Mouse (Mus musculus): ENCODE results near the gene Hoxb6. TPM values are rescaled to one million over a fixed set of nuclear protein-coding genes. Genes with fewer than 3 reads are reported as not detected.

Gene Hoxb6
- total RNA-seq, 2 experiments from 2014 or later, result not detected

GRCm38 (mm10) chr11:96299781-96300180 is 7.5 kb downstream of the Hoxb6 start:
- DNase-seq (ENCODE audit: low spot score in 2 of 2), result no peak

- no peak for DNase-seq (ENCODE audit: low spot score in 2 of 2)
These were observed 8.2 kb downstream of the Hoxb6 start for GRCm38 (mm10) chr11:96300354-96301063.

- DNase-seq (ENCODE audit: low spot score in 2 of 2), result no peak
These were observed 8.8 kb downstream of the Hoxb6 start for GRCm38 (mm10) chr11:96301064-96301431.

- DNase-seq (ENCODE audit: low spot score in 2 of 2), result peak; percentile 39 to 55
These were observed 9.6 kb downstream of the Hoxb6 start for GRCm38 (mm10) chr11:96301837-96302236.

DNA sequence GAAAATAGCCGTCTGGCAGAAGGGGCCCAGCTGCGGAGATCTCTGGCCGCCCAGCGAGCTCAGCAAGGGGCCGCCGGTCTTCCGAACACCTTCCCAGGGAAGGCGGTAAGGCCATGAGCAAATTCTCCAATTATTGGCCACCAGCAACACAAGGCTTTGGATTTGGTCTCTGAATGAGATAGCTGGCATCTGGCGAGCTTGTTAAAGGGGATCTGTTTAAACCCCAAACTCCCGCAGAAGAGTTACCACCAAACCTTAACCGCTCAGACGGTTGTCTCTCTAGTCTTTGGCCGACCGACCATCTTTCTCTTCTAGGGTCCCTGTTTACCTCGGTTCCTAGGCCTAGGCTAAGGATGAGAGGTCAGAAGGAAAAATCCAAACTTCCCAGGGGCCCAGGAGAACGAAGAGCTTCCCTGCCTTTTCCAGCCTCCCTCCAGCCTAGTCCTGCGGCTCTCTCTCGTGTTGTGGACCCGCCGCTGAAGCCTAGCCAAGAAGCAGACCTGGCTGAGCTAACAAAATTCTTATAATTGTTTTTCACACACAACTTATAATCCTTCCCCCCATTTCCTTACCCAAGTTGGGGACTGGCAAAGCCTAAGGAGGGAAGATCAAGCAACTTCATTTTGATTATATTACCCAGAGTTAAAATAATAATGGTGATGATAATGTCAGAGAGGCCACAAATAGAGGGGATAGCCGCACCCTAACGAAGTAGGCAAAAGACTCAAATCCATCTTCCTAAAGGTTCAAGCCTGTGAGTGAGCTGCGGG is 10.3 kb downstream of the Hoxb6 start:
- no peak for DNase-seq (ENCODE audit: low spot score in 2 of 2)

DNA sequence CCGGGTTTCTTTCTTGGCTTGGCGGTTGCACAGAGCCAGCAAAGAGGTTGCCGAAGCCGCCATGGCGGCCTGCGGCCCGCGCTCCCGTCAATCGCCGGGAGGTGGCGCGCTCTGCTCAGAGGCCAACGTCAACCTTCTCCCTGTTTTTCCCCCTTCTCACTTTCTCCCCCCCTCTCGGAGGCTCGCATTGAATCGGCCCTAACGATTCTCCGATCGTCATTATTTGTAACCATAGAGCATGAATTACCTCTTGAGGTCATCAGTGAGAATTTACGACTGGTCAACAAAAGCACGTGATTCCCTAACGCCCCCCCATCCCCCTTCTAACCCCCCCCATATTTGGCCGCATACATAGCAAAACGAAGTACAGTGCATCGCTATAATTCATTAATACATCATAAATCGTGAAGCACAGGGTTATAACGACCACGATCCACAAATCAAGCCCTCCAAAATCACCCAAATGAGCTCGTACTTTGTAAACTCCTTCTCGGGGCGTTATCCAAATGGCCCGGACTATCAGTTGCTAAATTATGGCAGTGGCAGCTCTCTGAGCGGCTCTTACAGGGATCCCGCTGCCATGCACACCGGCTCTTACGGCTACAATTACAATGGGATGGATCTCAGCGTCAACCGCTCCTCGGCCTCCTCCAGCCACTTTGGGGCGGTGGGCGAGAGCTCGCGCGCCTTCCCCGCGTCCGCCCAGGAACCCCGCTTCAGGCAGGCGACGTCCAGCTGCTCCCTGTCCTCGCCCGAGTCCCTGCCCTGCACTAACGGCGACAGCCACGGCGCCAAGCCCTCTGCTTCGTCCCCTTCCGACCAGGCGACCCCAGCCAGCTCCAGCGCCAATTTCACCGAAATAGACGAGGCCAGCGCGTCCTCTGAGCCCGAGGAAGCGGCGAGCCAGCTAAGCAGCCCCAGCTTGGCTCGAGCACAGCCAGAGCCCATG is 11.1 kb downstream of the Hoxb6 start, which contains the start of gene Hoxb5:
Hoxb5 (plus strand) TSS at position 186 of the 949 bp plus-strand sequence.
- peak in 1 of 2 experiments; percentile 31 for DNase-seq (ENCODE audit: low spot score in 2 of 2)

DNA sequence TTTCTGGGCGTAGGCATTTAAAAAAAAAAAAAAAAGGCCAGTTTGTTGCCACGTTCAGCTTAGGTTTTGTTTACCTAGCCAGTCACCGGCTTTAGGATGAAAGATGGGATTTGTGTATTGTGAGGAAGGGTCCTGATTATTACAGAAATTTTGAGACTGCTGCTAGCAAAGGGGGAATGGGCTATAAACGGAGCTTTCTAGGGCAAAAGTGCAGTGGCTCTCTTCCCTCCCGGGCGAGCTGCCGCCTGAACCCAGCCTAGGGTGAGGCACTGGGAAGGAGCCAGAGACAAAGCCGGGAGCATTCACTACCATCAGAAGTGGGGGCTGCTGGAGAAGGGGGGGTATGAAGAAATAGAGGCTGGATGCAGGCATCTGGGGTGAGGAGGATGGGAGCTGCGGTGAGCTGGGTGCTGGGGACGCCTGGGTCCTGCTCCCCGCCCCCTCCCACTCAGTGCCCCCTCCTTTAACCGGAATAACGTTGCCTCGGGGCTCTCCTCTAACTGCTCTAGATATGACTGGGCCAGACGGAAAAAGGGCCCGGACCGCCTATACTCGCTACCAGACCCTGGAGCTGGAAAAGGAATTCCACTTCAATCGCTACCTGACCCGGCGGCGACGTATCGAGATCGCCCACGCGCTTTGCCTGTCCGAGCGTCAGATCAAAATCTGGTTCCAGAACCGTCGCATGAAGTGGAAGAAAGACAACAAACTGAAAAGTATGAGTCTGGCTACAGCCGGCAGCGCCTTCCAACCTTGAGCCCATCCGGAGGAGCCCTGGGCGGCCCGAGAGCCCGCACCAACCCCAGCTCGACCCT is 12.3 kb downstream of the Hoxb6 start:
- no peak for DNase-seq (ENCODE audit: low spot score in 2 of 2)

DNA sequence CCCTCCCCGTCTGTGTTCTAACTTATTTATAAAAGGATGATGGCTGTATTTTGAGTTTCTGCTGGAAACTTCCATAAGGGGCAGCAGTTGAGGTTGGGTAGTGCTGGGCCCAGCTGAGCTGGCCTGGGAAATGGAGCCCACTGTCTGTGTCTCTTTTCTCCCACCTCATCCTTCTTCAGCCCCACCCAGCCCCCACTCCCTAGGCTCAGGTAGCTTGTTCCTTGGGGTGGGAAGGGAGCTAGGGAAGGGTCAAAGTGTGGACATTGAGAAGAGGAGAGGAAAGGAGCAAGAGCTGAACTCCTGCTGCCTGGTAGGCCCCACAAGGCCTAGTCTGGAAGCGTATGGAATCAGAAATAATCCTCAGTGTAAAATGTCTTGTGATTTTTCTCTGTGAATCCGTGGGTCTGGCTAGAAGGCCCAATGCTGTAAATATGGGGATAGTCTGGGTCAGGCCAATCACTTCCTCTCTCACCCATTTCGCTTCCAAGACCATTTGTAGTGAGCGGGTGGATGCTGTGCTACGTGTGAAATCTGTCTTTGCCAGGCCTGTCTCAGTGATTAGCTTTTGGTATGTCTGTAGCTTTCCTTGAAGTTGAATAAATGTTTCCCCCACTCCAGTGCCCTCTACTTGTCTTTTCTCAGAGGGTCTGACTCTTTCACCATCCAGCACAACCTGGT is 13.4 kb downstream of the Hoxb6 start:
- DNase-seq (ENCODE audit: low spot score in 2 of 2), result no peak

- DNase-seq (ENCODE audit: low spot score in 2 of 2), result no peak
These were observed 14.1 kb downstream of the Hoxb6 start for GRCm38 (mm10) chr11:96306183-96306907.

GRCm38 (mm10) chr11:96306908-96307269 is 14.6 kb downstream of the Hoxb6 start:
- DNase-seq (ENCODE audit: low spot score in 2 of 2), result no peak

DNA sequence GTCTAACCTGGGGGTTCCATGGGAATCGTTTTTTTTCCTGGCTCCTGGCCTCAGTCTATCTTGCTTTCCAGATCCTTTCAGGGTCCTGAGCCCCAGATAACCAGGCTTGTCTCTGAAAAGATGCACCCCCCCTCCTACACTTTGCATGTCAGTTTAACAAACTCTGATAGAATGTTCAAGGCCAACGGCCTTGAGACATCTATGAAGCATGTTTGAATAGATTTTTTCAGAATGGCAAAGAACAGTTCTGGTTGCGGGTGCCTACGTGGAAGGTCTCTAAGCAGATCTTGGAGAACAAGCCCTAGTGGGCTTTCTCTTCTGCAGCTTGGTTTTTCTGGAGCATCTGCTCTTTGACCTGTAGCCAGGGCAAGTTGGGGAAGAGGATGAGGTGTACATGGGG is 16.5 kb downstream of the Hoxb6 start:
- DNase-seq (ENCODE audit: low spot score in 2 of 2), result no peak

GRCm38 (mm10) chr11:96309288-96309687 is 17.0 kb downstream of the Hoxb6 start:
- no peak for DNase-seq (ENCODE audit: low spot score in 2 of 2)

- DNase-seq (ENCODE audit: low spot score in 2 of 2), result no peak
These were observed 18.1 kb downstream of the Hoxb6 start for GRCm38 (mm10) chr11:96310183-96310938.

- DNase-seq (ENCODE audit: low spot score in 2 of 2), result no peak
These were observed 18.8 kb downstream of the Hoxb6 start for GRCm38 (mm10) chr11:96311097-96311496.

GRCm38 (mm10) chr11:96311520-96312417 is 19.5 kb downstream of the Hoxb6 start:
- no peak for DNase-seq (ENCODE audit: low spot score in 2 of 2)

- no peak for DNase-seq (ENCODE audit: low spot score in 2 of 2)
These were observed 20.9 kb downstream of the Hoxb6 start for GRCm38 (mm10) chr11:96313134-96313533.

DNA sequence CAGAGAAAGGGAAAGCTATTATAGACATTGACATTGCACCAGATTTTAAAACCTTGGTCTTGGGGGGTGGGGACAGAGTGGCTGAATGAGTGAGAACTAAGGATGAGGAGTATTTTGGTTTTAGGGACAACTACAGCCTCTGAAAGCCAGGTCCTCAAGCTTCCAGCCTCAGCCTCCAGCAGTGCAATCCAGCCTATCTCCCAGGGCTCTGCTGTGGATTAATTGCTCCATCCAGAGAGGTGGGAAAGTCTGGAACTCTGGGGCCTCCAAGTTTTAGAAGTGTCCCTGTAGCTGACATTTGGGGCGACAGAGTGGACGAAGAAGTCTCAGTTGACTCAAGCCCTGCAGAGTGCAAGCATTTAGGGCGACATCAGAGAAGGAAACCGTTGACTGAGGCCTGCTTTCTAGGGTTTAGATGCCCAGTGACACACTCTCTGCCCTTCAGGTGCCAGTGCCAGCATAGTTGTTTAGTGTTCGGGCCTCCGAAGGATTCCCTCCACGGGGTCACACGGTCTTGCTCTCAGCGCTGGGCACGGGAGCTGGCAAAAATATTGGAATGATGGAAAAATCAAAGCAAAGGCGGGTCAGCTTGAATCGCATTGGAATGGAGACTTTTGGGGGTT is 21.6 kb downstream of the Hoxb6 start:
- no peak for DNase-seq (ENCODE audit: low spot score in 2 of 2)
